Mouse (Mus musculus) ovary, postnatal 10 days (tissue): ENCODE results near the gene Sucnr1.
"Not testable (repeated sequence)": the region's sequence is repeated elsewhere in the genome, so short reads cannot be mapped to it uniquely, and the experiment has no call there.

ENCODE experiments used
- DNase-seq: peaks from one replicate; pipeline ENCODE4 v3.0.0; 2022; ENCODE audit warnings: low spot score

Gene Sucnr1

DNA sequence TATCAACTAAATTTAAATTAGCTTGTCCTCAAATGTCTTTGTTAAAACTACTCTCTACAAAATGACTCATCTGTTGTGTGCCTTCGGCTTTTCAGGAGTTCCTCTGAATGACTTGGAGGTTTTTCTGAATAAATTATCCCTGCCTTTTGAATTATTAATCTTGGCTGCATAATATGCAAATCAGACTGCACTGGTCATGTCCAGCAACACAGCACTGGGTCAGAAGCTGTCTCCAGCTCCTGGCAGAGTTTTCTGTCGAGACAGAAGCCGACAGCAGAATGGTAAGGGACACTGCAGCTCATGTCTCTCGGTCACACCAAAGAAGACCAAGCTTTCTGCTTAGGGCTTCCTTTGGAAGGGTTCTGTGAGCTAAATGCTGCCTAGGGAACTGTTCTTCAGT is at the start of gene Sucnr1:
Sucnr1 (plus strand) TSS at position 222 of the 400 bp plus-strand sequence.
- no peak for DNase-seq

DNA sequence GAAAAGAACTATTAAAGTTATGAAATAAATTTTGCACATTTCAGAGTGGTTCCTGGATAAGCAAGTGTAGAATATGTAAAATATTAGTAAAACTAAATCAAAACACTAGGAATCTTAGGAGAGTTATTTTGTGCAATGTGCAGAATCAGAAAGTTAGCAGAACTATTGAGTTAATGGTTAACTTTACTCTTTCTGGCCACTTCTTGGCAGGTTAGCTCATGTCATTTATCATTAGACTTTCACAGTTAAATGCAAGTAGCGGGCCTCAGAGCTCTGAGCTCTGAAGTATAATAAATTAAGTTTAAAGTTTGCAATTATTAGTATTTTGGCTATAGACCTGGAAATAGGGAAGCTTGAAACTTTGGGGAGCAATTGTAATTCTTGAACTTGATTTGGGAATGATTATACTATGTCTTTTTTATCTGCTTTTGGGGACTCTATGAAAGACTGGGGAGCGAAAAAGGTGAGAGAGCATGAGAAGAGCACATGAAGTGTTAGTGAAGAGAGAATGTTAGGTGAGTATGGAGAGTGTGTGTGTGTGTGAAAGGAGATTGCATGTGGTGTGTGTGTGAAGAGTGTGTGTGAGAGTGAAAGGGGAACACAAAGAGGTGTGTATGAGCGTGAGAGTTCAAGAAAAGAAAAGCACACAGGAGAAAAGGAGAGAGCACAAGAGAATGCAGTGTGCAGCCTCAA is 35.3 kb upstream of the Sucnr1 start:
- DNase-seq = no peak

DNA sequence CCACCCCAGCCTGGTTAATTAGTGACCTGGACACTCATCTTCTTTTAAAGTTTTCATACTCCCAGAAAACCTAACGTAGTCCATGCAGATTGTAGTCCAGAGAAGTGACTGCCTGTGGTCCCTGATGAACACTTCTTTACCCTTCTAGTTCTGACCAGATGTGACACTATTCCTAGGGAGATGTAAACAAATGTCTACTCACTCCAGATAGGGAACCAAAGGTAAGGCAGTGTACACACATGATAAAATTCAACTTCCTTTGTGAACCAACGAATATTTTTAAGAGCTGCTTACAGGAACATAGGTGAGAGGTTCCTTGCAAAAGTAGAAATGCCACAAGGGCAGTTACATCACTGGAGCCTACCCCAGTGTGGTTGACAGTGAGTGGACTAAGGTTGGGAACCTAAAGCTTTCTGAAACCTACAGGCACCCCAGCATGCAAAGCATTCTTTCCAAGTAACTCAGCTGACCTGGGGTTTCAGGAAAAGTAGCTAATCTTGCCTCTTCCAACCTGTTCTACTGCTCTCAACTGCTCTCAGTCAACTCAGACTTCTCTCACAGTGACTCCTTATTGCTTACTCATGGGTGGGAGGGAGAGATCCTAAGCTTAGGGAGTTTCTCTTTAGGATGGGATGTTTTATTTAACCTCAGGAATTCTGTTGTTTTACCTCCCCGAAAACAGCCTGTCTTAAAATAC is 28.3 kb upstream of the Sucnr1 start:
- DNase-seq = no peak

DNA sequence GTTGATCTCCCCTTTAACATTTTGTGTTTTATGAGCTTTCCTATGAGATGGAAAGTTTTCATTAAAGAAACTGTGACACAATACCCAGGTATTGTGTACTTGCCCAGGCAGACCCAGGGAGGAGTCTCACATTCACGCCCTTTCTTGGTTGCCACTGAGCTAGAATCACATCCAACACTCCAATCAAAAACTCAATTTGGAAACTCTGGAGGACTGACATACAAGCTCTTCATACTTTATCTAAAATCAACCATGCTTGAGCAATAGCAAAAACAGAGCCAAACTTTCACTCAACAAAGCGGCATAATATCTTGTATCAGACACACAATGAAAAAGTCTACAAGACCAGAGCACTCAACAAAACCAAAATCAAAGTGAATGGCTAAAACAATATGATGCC is 27.7 kb upstream of the Sucnr1 start:
- DNase-seq = no peak

DNA sequence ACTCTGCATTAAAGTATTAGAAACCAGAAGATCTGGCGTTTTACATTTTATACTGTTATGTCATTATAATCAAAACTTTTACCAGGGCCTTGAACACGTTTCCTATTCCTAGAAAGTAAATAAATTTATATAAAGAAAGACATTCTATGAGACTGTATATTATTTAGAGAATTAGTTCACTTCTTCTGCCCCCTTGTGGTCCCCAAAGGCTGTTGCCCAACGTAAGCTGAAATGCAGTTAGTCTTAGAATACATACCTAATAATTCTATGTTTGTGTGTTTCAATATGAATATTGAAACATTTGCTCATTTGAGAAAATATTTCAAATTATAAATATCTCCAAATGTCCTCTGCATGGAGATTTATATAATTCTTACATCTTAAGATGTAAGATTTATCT is 25.2 kb upstream of the Sucnr1 start:
- DNase-seq = no peak

DNA sequence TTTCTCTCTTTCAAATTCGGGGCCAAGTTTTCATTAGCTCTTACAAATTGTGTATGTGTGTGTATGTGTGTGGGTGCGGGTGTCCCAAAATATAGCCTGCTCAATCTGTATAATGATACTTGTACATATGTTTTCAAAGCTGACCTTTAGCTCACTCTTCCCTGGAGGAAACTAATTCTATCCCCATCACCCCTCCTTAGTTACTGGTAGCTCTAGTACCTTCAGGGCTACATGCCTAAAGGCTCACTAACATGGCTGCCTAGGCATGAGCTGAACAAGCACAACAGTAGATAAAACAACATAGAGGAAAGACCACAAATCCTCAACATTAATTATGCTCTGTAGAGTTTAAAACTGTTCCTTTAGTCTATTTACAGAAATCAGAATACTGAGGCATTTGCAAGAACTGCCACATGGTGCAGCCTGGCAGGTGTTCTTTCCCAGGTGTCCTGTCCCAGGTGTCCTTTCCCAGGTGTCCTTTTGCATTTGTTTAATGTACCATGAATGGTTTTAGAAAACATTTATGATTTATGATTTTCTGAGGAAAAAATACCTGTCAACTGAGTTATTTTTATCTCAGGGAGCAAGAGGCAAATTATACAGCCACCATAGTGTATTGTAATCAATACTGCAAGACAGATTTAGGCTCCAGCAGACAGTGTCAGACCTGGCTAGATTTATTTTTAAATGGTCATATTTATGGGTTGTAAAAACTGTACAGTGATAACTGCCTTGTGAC is 24.4 kb upstream of the Sucnr1 start:
- no peak for DNase-seq

DNA sequence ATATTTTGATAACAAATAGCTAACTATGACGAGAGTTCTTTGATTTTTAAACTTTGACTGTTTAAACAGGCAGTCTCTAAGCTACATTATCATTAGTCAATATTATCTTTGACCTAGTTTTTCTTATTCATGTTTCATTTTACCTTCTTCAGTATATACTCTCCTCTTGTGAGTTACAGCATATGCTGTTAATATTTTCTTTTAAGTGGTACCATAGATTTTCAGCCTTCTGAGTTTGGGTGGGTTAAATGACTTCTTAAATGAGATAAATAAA is 23.9 kb upstream of the Sucnr1 start:
- no peak for DNase-seq

DNA sequence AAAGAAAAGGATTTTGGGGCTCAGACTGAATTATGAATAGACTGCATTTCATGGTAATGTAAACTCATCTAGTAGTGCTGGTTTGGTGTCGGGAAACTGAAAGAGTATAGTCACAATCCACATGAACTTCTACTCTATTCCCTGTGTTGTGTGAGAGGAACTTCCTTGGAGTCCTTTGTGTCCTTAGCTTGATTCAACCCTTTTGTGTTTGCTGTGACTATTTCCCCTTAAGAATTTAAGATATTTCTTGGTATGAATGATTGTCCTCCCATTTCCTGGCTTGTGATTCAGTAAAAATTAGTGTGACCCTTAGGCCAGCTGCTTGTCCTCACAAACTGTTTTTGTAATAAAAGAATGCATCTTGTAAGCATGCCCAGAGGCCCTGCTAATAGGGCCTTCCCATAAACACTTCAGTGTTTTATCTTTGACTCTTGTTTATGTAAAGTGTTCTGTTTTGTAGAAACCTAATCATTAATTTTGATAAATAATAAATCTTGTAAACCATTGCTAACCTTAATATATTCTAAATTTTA is 2.7 kb upstream of the Sucnr1 start:
- DNase-seq = no peak

DNA sequence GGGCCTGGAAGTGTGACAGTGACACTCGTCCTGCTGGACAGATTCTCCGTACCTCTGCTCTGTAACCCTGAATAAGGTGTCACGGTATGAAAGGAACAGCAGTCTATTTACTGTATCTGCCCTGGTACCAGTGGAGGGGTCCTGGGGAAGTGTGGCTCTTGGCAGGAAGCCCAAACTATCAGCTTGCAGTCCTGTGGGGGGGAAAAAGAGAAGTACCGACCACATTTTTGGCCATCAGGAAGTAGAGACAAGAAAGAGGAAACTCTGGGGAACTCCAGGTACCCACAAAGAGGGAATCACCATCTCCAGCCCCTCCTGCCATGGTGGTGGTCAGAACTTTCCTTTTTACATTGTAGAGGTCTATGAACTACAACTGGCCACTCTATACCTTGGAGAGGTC is 1.1 kb upstream of the Sucnr1 start:
- no peak for DNase-seq

DNA sequence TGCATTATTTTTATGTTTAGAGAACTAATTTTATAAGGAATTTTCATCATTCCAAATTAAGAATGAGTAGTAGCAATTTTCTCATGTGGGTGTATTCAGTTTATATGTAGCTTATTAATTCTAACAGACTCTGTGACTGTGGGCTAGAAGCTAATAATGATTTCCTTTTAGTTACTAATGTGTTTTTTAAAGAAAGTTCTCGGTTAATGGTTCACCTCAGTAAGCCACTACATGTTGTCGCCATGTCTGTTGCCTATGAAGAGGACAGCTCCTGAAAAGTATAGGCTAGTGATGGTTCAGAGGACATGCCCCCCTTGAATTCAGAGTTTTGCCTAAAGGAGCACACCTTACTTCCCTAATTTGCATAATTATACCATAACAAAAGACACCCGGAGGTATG is 1.1 kb downstream of the Sucnr1 start:
- DNase-seq = no peak

DNA sequence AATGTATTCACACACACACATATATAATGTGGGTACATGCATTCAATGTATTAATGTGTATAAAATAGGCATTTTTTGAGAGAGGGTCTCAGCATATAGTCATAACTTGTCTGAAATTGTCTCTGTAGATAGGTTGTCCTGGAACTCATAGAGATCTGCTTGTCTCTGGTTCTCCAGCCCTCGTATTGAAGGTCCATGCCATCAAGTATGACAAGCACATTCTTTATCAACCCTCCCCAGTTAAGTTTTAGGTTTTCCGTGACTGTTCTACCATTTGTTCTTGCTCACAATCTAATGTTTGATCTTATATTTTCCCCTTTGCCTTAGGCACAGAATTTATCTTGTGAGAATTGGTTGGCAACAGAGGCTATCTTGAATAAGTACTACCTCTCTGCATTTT is 4.1 kb downstream of the Sucnr1 start:
- no peak for DNase-seq

DNA sequence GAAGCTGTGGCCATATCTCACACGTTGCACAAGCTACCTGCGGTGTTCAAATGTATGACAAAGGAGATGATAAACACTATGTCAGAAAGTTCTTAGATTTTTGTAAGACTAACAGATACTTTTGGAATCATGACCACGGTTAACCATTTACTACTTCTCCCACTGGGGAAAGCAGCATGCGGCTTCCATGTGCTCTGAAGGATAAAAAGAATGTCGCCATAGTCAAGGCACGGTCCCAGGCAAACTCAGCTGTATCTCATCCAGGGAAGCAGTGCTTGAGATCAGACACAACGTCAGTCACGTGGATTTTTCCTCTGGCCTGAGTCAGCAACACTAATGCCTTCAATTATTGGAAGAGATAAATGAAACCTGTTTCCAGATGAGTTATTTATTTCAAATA is 9.7 kb downstream of the Sucnr1 start:
- no peak for DNase-seq

DNA sequence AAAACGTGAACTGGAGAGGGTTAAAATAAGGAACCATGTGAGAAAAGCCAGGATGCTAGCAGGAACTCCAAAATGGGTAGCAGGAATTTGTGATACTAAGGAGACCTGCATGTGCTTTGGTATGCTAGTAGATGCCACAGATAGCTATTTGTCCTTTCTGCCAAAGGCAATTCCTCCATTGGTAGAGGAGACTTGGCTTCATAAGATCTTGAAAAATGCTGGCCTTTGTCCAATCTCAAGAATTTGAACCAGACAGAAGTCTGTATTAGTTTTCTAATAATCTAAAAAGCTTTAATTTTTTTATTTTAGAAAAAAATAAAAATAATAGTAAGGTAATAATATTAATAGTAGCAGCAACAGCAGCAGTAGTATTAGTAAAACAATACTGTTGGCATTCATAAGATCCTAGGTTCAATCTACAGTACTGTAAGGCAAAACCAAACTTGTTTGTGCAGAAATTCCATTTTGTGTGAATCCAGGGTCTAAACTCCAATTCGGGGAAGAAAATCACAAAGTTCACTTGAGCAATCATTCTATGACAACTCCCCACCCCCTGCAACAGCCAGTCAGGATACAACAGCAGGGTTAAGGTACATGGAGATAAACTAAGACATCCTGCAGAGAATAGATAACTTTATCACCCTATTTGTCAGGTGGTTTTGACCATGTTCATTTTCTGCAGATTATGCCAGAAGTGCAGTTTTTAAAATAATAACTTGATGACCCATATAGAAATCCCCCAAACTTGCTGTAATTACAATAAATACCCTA is 12.9 kb downstream of the Sucnr1 start:
- no peak for DNase-seq

DNA sequence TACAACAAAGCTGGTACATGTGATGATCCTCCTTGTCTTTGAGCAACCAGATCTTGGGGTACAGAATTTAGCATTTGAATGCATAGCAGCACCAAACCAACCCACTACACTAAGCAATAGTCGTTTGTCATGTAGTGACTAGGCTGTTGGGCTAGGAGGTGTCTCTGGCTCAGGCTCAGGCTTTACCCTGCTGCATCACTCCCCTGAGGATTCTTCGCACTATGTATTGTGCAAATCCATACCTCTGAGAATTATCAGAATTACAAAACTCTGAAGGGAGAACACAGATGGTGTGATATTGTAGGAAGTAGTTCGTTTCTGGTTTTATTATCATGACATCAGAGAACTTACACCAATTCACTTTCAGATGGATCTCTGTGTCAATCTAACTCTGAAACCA is 15.3 kb downstream of the Sucnr1 start:
- DNase-seq = no peak

DNA sequence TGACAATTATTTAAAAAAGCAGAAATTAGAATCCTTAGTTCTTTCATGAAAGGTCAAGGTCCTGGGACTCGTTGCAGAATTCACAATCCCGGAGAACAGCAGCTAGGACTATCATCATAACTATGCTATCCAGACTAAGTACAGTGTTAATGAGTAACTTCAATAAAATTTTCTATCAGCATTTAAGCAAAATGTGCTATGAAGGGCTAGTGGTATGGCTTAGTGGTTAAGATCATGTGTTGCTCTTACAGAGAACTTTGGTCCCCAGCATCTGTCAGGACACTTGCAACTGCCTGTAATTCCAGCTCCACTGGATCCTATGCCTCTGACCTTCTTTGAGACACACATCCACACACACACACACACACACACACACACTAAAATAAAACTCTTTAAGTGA is 15.8 kb downstream of the Sucnr1 start:
- DNase-seq = no peak

DNA sequence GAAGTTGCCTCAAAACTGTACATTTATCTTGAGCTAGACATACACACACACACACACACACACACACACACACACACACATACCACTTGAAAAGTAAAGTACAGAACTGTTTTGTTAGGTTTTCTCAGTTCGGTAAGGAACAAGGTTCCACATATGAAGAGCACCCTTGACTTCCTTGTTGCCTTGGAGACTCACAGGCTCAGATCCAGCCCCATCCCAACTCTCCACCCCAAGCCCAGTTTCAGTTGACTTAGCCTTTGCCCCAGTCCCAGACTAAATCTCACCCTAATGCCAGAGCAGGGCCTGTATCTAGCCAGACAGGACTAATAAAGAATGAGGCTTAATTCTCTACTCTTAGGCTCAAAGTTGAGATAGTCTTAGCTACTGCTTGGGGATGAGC is 16.9 kb downstream of the Sucnr1 start:
- no peak for DNase-seq

DNA sequence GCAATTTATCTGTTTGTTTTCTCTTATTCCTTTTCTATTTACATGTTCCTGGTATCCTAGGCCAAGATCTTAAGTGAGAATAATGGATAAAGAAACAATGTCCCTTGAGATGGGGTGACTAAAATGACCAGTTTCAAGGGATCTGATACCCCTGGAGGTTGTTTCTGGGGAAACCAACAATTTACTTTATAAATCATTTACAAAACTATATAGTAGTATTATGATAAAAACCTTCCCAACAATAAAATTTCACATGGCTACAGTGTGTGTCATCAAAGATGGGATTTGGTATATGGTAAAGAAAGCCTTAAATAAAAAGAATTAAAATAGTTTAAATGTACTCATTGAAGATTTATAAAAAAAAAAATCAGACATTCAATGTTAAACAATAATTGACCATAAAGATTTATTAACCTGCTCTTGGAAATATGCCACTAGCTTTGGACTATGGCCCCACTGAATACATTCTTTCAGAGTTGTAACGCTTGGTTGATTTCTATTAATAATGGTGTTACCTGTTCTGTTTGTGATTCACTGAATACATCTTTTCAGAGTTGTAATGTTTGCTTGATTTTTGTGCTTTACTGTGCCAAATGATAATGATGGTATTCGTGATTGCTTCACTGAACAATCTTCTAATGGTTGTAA is 22.9 kb downstream of the Sucnr1 start:
- DNase-seq = no peak

DNA sequence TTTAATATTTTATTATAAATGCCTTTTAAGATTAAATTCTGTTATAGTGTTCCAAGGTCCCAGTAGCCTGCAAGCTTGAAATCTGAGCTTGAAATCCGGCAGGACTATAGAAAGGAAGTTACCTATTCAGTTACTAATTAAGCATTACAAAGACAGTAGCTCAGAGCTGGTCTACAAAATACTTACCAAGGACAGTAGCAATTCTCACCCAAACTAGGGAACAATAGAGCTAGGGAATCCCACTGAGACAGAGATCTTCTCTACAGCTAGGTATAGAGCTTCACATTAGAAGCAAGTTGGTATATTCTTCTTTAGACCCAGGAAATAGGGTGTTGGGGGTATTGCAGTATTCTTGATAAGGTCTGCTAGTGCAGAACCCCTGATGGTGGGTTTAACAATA is 24.8 kb downstream of the Sucnr1 start:
- not testable (repeated sequence) for DNase-seq

DNA sequence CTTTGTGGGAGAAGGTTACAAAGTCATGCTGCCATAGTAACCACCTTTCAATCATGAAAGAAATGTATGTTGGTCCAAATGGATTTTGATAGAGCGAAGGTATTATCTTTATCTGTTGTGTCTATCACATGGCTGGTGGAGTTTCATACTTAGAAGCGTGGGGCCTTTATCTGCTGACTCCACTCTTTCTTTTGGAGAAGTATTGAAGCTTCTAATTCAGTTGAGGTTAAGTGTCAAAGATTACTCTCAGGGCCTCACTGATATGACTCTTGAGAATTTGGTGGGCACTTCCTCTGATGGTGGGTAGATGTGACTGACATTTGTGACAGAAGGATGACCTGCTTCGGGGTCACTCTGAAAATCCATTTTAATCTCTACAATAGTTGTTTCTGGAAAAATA is 26.1 kb downstream of the Sucnr1 start:
- no peak for DNase-seq

DNA sequence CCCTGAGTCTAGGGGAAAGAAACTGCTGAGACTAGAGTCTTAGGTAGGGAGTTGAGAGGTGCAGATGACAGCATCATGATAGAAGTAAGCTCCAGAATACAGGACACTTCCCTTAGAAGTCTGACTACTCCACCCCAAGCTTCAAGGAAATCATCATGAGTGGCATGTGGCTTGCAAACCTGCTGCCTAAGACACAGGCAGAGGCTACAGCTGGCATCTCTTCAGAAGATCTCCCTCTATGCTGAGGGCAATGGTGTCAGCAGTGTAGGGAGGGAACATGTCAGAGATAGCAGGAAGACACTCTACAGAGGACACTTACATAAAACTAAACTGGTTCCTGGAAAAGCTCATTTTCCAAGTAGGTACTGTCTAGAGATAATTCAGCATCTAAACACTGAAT is 27.1 kb downstream of the Sucnr1 start:
- no peak for DNase-seq

DNA sequence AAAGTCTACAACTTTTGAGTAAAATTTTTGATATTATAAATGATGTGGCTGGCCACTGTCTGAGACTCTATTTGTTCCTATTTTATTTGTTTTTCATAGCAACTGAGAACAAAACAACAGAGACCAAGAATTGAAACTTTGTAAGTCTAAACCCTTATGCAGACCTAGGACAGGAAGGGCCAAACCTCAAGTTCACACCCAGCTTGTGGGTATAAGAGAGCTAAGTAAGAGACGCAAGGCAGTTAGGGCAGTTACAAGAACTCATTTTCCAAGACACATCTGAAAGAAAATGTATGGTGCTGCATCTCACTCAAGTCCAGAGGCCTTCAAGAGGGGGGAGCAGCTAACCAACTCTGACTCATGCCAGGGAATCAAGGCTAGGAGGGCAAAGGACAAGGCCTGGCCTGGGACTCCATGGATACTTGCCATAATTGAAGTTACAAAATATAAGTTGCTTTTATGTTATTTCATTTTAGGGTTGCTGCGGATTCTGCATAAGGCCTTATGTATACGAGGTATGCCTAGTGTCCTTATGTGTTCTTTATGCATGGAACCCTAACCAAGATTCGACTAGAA is 29.6 kb downstream of the Sucnr1 start:
- DNase-seq = no peak
